Mouse (Mus musculus): ENCODE measurements around the gene Hspb1. TPM values are rescaled to one million over a fixed set of nuclear protein-coding genes. Genes with fewer than 3 reads are reported as not detected.

The Hspb1 gene
- polyA plus RNA-seq, 1 experiment from 2014 or later = 20.3 TPM

DNA sequence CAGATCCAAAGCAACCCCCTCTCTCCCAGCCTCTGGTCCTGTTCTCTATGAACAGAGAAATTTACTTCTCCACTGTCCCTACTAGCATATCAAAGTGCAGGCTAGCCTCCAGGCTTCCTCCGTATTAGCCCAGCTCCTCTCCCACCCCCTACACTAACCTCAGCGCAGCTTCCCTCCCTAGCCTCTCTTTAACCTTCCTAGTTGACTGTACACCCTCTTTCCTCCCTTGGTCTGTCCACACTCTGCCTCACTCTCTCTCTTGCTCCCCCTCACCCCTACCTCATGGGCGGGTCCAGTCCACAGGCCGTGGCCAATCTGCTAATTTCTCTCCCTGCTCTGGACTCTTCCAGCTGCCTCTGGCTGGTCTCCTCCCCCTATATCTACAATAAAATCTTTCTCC lies 2.6 kb downstream of the Hspb1 start:
- H3K27ac ChIP-seq (replicated peaks) = no peak overlapping the region
- no peaks in the 10 kb centered on the region for H3K9me3 ChIP-seq
- peaks cover 51% of the 10 kb centered on the region for H3K27me3 ChIP-seq
- H3K36me3 ChIP-seq = no peaks in the 10 kb centered on the region
- 53% methylated on average over 4 of the region's 4 CpGs for WGBS
- no peak overlapping the region for H3K4me2 ChIP-seq (replicated peaks)
- peaks cover 9% of the 10 kb centered on the region for H3K4me1 ChIP-seq
- H3K9ac ChIP-seq (replicated peaks) = no peak overlapping the region
- no peak overlapping the region for H3K4me3 ChIP-seq
- no peak for ATAC-seq (ENCODE audit: low FRiP score, low read depth)

DNA sequence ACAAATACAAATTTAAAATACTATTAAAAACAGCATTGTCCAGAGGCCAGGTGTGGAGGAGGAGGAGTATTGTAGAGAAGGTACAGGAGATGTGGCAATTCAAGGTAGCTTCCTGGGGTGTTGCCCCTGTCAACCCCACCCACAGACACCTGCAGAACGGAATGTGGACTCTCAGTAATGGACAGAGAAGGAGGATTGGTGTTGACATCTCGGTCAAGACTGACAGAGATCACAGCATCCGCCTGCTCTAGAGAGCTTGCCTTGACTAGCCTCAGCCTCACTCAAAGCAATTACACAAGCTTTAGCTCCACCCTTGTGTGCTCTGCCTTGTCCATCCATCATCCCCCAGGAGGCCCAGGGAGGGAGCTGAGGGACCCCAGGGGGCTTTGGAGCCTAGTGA lies 3.2 kb downstream of the Hspb1 start:
- Histone ChIP-seq H3K27ac (replicated peaks) (no peak overlapping the region), H3K36me3 (no peaks in the 10 kb centered on the region), H3K9me3 (no peaks in the 10 kb centered on the region), H3K4me1 (peaks cover 9% of the 10 kb centered on the region), H3K27me3 (peaks cover 45% of the 10 kb centered on the region), H3K4me2 (replicated peaks) (no peak overlapping the region), H3K9ac (replicated peaks) (no peak overlapping the region), H3K4me3 (no peak overlapping the region)
- ATAC-seq (ENCODE audit: low FRiP score, low read depth) = no peak
- WGBS = 58% methylated on average over 3 of the region's 3 CpGs

DNA sequence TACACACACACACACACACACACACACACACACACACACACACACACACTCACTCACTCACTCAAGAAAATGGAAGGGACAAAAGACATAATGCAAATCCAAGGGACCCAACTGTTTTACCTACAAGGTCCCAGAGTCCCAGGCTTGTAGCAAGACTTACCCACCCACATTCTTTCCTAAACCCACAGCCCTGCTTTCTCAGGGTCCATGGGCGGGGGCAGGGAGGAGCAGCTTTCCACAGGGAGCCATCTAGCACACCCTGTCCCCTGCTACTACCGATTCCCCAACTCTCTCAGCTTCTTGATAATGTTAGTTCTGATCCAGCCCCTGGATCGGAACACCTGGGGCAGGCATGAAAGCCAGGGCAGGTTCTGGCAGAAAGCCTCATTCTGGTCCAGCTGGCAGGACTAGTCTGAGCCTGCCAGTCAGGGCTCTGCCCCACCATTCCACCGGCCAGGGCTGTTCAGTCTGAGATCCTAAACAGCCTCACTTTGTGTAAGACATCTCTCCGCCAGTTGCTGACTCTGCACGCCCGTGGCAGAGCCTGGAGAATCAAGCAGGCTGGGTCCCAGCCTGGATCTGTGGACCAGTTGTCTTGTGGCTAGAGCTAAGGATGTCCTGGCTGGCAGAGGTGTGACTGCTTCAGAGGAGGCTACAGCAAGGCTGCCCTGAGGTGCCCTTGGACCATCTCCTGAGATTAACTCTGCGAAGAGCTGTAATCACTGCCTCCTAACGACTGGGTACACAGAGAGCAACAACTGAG lies 5.1 kb downstream of the Hspb1 start:
- Histone ChIP-seq H3K36me3 (no peaks in the 10 kb centered on the region), H3K4me3 (no peak overlapping the region), H3K4me1 (peaks cover 4% of the 10 kb centered on the region), H3K9me3 (no peaks in the 10 kb centered on the region), H3K9ac (replicated peaks) (no peak overlapping the region), H3K27me3 (peaks cover 32% of the 10 kb centered on the region), H3K4me2 (replicated peaks) (no peak overlapping the region), H3K27ac (replicated peaks) (no peak overlapping the region)
- ATAC-seq (ENCODE audit: low FRiP score, low read depth) = no peak
- 55% methylated on average over 9 of the region's 9 CpGs for WGBS

DNA sequence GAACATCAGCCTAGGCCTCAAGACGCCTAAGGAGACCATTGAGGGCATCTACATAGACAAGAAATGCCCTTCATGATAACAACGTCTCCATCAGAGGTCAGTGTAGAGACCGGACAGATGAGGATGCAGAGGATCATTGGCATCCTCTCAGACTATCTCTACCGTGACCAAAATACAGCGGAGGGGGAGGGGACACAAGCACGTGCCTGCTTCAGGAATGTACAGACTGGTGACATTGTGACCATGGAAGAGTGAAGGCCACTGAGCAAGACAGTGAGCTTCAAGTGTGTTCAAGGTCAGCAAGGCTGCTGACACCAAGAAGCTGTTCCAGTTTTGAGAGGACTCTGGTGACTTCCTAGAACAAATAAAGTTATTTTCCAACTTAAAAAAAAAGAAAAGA lies 7.2 kb downstream of the Hspb1 start:
- no peak overlapping the region for H3K27ac ChIP-seq (replicated peaks)
- H3K27me3 ChIP-seq = peaks cover 13% of the 10 kb centered on the region
- WGBS = 89% methylated on average over 6 of the region's 6 CpGs
- H3K4me3 ChIP-seq = no peak overlapping the region
- ATAC-seq (ENCODE audit: low FRiP score, low read depth) = no peak
- no peaks in the 10 kb centered on the region for H3K4me1 ChIP-seq
- no peak overlapping the region for H3K9ac ChIP-seq (replicated peaks)
- H3K36me3 ChIP-seq = no peaks in the 10 kb centered on the region
- H3K9me3 ChIP-seq = no peaks in the 10 kb centered on the region
- H3K4me2 ChIP-seq (replicated peaks) = no peak overlapping the region

DNA sequence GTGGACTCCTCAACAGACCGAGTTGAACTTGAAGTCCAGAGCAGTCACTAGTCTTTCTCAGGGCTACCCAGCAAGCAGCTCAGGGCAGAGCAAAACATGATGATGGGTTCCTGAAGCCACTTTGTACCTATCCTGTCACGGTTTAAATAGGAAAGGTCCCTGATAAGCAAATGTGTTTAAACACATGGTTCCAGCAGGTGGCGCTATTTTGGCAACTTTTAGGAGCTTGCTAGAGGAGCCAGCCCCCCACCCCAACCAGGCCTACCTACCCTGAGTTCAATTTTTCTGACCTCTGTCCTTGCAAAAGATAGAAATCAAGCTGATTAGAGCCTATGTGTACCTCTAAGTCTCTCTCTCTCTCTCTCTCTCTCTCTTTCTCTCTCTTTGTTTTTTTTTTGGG lies 10.3 kb downstream of the Hspb1 start:
- H3K9ac ChIP-seq (replicated peaks) = no peak overlapping the region
- 14% methylated on average over 3 of the region's 3 CpGs for WGBS
- H3K9me3 ChIP-seq = no peaks in the 10 kb centered on the region
- H3K4me1 ChIP-seq = 0 out of 2 replicates have a peak, but pooled peaks cover 3% of the 10 kb centered on the region
- no peak overlapping the region for H3K4me2 ChIP-seq (replicated peaks)
- H3K36me3 ChIP-seq = no peaks in the 10 kb centered on the region
- H3K4me3 ChIP-seq = no peak overlapping the region
- no peak for ATAC-seq (ENCODE audit: low FRiP score, low read depth)
- H3K27me3 ChIP-seq = no peaks in the 10 kb centered on the region
- no peak overlapping the region for H3K27ac ChIP-seq (replicated peaks)

DNA sequence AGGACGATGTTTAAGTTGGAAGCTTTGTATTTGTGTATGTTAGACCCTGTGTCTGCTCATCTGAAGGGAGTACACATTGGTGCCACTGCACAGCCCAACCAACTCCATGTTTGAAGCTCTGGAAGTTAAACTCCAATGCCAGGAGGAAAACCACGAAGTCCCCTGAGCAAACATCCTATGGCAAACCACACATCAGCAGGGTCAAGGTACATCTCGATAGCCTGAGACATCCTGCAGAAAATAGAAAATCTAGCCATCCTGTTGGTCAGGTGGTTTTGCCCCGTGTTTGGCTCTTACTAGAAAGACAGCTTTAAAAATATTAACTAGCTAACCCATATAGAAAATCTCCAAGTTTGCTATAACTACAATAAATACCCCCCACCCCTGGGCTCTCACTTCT lies 11.3 kb downstream of the Hspb1 start:
- Histone ChIP-seq H3K27me3 (no peaks in the 10 kb centered on the region), H3K36me3 (no peaks in the 10 kb centered on the region), H3K27ac (replicated peaks) (no peak overlapping the region), H3K4me2 (replicated peaks) (no peak overlapping the region), H3K4me3 (no peak overlapping the region), H3K4me1 (peaks cover 10% of the 10 kb centered on the region; the same call in 1 of the 2 replicates), H3K9me3 (no peaks in the 10 kb centered on the region), H3K9ac (replicated peaks) (no peak overlapping the region)
- no peak for ATAC-seq (ENCODE audit: low FRiP score, low read depth)
- 76% methylated on average over 4 of the region's 4 CpGs for WGBS

DNA sequence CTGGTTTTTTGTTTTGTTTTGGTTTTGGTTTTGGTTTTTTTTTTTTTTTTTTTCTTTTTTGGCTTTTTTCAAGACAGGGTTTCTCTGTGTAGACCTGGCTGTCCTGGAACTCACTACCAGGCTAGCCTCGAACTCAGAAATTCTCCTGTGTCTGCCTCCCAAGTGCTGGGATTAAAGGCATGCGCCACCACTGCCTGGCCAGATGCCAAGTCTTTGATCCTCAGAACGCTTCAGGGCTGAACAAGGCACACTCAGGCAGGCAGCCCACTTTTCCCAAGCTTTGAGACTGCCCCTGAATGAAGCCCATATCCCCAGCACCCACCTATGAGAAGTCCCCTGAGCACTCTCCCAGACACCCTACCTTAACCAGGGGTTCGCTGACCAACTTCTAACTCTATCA lies 12.1 kb downstream of the Hspb1 start:
- WGBS = 58% methylated on average over 4 of the region's 4 CpGs
- Histone ChIP-seq H3K4me3 (no peak overlapping the region), H3K9ac (replicated peaks) (no peak overlapping the region), H3K4me1 (peaks cover 13% of the 10 kb centered on the region; the same call in 1 of the 2 replicates), H3K9me3 (no peaks in the 10 kb centered on the region), H3K27ac (replicated peaks) (no peak overlapping the region), H3K4me2 (replicated peaks) (no peak overlapping the region), H3K36me3 (no peaks in the 10 kb centered on the region), H3K27me3 (no peaks in the 10 kb centered on the region)
- ATAC-seq (ENCODE audit: low FRiP score, low read depth) = no peak

DNA sequence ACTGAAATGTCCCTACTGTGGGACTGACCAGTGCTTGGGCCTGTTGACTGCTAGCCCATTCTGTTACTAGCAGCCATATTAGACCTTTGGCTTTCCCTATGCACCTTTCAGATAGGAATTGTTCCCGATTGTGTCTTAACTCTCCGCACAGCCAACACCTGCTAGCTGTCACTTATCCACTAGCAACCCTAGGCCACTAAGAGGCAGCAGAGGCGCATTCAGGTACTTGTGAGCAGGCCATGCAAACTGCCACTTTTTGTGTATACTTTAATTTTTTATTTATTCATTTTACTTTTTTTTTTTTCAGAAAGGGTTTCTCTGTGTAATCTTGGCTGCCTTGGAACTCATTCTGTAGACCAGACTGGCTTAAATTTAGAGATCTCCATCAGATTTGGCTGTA lies 13.0 kb downstream of the Hspb1 start:
- Histone ChIP-seq H3K4me2 (replicated peaks) (no peak overlapping the region), H3K4me3 (no peak overlapping the region), H3K36me3 (no peaks in the 10 kb centered on the region), H3K9ac (replicated peaks) (no peak overlapping the region), H3K27ac (replicated peaks) (no peak overlapping the region), H3K4me1 (peaks cover 18% of the 10 kb centered on the region; the same call in 1 of the 2 replicates), H3K27me3 (no peaks in the 10 kb centered on the region), H3K9me3 (no peaks in the 10 kb centered on the region)
- WGBS = 81% methylated on average over 3 of the region's 3 CpGs
- no peak for ATAC-seq (ENCODE audit: low FRiP score, low read depth)

DNA sequence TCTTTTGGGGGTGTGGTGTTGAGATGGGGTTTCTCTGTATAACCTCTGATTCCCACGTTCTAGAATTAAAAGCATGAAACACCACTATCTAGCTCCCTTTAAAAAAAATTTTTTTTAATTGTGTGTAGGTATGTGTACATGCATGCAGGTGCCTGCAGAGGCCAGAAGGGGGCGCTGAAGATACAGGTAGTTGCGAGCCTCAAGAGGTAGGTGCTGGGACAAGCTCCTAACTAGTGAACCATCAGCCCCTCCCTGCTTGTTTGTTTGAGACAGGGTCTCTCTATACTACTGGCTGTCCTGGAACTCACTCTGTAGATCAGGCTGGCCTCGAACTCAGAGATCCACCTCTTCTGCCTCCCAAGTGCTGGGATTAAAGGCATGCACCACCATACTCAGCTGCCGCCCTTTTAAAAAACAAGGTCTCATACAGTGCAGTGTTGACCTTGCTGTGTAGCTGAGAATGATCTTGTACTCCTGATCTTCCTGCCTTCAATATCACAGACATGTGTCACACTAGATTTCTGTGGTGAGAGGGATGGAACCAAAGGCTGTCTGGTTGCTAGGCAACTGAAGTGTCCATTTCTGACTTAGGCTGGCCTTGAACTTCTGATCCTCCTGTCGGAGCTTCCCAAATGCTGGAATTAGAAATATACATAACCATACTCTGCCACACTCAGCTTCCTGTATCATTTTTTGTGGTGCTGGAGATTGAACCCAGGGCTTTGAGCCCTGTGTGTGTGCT lies 13.8 kb downstream of the Hspb1 start:
- 70% methylated on average over 6 of the region's 6 CpGs for WGBS
- no peak overlapping the region for H3K9ac ChIP-seq (replicated peaks)
- no peak overlapping the region for H3K4me3 ChIP-seq
- peaks cover 1% of the 10 kb centered on the region; the same call in 1 of the 2 replicates for H3K36me3 ChIP-seq
- H3K9me3 ChIP-seq = no peaks in the 10 kb centered on the region
- ATAC-seq (ENCODE audit: low FRiP score, low read depth) = no peak
- H3K27ac ChIP-seq (replicated peaks) = no peak overlapping the region
- peaks cover 21% of the 10 kb centered on the region; the same call in 1 of the 2 replicates for H3K4me1 ChIP-seq
- no peaks in the 10 kb centered on the region for H3K27me3 ChIP-seq
- H3K4me2 ChIP-seq (replicated peaks) = no peak overlapping the region

DNA sequence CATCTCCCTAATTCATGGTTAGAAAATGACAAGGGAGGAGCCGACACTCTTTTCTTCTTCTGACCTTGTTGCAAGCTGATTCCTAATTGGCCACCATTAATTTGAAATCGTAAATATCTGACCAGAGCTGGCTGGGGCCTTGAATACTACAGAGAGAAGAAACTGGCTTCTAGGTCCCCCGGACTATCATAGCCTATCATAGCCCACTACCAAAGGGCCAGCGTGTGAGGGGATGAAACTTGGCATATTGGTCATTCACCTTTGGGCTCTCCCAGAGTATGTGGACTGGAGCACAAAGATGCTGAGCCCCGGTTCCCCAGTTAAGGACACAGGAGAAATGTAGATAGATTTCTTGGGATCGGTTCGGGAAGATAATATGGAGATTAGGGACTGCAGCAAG lies 15.3 kb downstream of the Hspb1 start:
- Histone ChIP-seq H3K4me1 (peaks cover 27% of the 10 kb centered on the region), H3K4me3 (peak overlapping the region; percentile 41), H3K4me2 (replicated peaks) (peak overlapping the region; percentile 66), H3K36me3 (peaks cover 16% of the 10 kb centered on the region), H3K27me3 (no peaks in the 10 kb centered on the region), H3K9ac (replicated peaks) (peak overlapping the region; percentile 49; the same call in 1 of the 2 replicates), H3K27ac (replicated peaks) (peak overlapping the region; percentile 84), H3K9me3 (no peaks in the 10 kb centered on the region)
- 21% methylated on average over 7 of the region's 7 CpGs for WGBS
- peak; percentile 35 for ATAC-seq (ENCODE audit: low FRiP score, low read depth)

DNA sequence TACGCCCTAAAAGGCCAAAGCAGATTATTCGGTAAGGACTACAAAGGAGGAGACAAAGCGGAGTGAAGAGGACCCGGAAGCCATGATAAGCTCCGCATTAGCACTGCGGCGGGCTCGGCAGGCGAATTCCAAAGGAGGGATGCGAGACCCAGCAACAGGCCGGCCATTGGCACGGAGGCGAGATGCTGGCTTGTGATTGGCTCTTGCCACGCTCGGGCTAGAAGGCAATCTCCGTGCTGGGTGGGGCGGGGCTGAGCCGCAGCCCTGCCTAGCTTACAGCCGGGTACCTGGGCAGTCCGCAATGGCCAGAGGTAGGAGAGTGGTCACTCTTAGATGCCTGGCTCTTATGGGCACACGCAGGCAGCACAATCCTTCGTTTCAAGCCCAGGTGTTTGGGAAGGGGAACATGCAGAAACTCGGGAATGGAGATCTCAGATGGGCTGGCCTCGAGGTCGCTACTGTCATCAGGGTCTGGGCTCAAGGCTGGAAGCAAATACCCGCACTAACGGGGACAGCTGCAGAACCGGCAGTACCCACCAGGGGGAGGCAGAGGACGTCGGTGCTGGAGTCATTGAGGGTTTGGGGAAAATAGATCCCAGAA lies 15.9 kb downstream of the Hspb1 start:
- peak overlapping the region; percentile 49 for H3K9ac ChIP-seq (replicated peaks)
- peaks cover 31% of the 10 kb centered on the region for H3K4me1 ChIP-seq
- WGBS = 1% methylated on average over 30 of the region's 30 CpGs
- H3K4me2 ChIP-seq (replicated peaks) = peak overlapping the region; percentile 66
- ATAC-seq (ENCODE audit: low FRiP score, low read depth) = peak; percentile 96
- H3K9me3 ChIP-seq = no peaks in the 10 kb centered on the region
- H3K27me3 ChIP-seq = no peaks in the 10 kb centered on the region
- H3K36me3 ChIP-seq = peaks cover 22% of the 10 kb centered on the region
- H3K27ac ChIP-seq (replicated peaks) = peak overlapping the region; percentile 84
- peak overlapping the region; percentile 41 for H3K4me3 ChIP-seq

DNA sequence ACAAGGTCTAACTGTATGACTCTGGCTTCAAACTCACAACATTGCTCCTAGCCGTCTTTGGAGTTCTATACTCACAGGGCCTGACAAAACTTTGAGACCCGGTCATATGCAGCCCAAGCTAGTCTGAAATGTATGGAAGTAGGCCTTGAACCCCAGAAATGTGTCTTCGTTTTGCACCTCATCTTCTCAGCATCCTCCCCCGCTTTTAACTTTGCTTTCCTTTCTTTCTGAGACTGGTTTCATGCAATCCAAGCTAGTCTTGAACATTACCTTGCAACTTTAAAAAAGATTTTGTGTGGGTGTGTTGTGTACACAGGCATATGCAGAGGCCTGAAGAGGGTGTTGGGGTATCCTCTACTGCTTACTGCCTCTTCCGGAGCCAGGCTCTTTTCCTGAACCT lies 16.5 kb downstream of the Hspb1 start:
- WGBS = 66% methylated on average over 5 of the region's 5 CpGs
- no peak for ATAC-seq (ENCODE audit: low FRiP score, low read depth)
- Histone ChIP-seq H3K36me3 (peaks cover 28% of the 10 kb centered on the region), H3K4me3 (no peak overlapping the region), H3K9me3 (no peaks in the 10 kb centered on the region), H3K4me1 (peaks cover 31% of the 10 kb centered on the region), H3K4me2 (replicated peaks) (peak overlapping the region; percentile 66), H3K27ac (replicated peaks) (peak overlapping the region; percentile 84), H3K9ac (replicated peaks) (no peak overlapping the region; the same call in 1 of the 2 replicates), H3K27me3 (no peaks in the 10 kb centered on the region)
